Mouse (Mus musculus) CD4-positive helper T cell, adult 2 months (primary cell): Measurements from ENCODE around the gene Ociad2.

Experiments
- DNase-seq: peaks from one replicate; pipeline ENCODE4 v3.0.0-alpha.2; 2012; ENCODE audit warnings: low read depth, missing footprints, low spot score

Gene Ociad2

DNA sequence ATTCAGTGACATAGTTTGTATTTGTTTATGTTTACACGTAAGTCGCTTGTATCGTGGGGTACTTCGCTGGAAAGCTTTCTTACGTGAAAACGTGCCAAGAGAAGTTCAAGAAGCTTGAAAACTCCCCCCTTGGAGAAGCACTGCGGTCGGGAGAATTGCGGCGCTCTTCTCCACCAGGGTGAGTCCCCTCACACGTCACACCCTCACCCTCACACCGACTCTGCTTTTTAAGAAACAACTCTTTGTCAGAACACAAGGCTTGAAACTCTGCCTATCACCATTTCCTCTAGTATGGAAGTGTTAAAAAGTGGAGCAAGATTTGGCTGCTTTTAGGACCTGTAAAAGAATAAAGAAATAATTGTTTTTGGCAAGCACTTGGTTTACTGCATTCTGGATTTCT lies 36.3 kb downstream of the Ociad2 start:
- no peak for DNase-seq

DNA sequence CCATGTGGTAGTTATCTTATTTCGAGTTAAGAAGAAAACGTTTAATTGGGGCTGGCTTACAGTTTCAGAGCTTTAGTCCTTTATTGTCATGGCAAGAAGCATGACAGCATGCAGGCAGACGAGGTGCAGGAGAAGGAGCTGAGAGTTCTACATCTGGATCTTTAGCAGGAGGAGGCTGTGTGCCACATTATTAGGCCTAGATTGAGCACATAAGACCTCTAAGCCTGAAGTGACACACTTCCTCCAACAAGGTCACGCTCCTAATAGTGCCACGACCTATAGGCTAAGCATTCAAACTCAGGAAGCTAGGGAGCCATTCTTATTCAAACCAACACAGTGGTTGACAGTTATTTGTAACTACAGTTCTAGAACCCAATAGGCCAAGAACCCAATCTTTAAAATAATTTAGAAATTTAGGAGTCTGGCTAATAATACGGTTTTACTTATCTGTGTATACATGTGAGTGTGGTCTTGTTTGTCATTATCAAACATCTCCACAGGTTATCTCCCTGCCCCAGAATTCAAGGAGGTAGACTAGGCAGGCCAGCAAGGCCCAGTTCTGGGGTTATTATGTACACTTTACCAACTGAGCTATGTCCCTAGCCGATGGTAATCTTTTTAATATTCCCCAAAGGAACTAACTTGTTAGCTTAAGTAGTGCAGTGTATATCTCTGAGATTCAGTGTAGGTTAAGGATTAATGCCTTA lies 39.1 kb downstream of the Ociad2 start:
- DNase-seq = no peak

DNA sequence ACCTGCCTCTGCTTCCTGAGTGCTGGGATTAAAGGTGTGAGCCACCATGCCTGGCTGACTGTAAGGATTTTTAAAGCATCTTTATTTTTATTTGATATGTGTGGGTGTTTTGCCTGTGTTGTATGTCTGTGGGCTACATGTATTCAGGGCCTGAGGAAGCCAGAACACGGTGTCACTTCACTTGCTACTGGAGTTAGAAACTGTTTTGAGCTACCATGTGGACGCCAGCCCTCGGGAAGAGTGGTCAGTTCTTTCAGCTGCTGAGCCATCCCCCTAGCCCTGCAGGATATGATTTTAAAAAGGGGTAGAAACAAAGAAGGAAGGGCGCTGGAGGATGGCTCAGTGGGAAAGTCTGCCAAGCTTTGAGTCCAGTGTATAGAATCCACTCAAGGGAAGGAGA lies 44.9 kb downstream of the Ociad2 start:
- DNase-seq = no peak

DNA sequence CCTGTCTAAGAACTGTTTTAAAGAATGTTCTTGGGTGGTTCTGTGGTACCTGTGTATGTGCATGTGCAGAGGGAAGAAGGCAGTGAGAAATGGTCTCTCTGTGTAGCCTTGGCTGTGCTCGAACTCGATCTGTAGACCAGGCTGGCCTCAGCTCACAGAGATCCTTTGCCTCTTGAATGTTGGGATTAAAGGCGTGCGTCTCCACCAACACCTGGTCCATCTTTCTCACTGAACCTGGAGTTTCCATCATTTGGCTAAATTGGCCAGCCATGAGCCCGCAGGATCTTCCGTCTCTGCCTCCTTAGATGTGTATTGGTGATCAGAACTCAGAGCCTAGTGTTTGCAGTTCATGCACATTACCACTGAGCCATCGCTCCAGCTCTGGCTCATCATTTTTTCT lies 45.8 kb downstream of the Ociad2 start:
- DNase-seq = no peak

DNA sequence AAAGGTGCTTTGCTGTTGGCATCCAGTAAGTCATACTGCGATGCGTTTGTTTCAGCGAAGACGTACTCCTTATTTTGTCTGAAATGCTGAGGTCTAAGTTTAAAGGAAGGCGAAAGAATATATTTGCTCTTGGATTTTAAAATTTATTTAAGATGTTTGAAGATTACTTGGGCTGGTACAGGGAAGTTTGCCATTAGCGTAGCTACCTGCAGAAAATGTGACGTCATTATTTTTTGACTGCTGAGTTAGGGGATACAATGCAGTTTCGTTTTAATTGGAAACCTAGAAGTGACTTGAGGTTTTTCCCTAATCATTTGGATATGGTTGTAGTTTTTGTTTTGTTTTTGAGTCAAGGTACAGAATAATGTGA lies 47.4 kb downstream of the Ociad2 start:
- DNase-seq = peak; percentile 52

DNA sequence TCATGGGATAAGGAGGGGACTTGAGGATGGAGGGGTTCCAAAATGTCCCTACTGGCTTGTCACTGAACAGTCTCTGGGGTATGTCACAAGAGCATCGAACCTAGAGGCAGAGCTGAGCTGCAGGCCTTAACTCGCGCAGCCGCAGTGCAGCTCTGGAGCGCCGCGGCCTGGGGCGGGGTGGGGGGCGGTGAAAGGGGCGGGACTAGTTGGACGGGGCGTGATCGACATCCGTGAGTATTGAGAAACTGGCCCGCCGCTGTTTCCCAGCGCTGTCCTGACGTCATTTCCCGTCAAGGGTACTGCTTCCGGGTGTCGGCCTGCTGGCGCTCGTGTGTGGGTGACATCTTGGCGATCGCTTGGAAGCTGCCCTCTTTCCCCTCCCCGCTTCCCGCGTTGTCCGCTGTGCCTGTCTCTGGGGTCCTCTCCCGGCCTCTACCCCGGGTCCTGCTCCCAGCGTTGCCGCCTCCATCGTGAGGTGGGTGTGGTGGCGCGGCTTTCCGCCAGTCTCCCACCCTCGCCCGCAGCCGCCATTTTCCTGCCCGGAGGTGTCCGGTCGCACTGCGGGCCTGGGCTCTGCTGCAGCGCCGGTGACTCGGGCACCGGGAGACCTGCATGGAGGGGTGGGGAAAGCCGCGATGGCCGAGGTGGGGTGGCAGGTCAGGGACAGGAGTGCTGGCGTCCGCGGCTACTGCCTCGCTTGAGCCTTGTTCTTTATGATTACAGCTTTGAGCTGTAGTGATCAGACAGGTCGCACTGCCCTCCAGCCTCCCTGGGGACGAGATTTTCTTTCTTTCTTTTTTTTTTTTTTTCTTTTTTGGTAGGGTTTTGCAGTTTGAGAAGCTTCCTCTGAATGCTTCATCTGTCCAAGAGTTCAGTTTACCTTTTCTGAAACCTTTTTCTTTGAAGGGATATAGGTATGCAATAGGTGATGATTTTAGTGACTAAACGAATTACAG lies 48.0 kb downstream of the Ociad2 start, which contains the start of gene Ociad1:
Gene Ociad1, plus strand, starts transcription at position 283 of the 956 bp plus-strand sequence.
- DNase-seq = peak; percentile 97

DNA sequence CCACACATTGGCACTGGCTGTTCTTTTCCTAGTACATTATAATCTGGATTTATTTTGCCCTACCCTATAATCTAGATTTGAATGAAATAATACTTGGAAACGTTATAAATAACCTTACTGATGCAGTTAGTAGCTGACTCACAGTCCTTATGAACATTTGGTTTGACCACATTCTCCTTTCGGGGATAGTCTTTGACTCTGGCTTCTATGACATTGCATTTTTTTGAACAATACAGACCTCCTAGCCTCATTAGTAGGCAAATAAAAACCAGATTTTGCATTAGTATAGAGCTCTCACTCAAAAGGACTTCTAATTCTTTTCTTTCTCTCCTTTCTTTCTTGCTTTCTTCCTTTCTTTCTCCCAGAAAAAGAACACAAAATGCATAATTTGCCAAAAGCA lies 50.9 kb downstream of the Ociad2 start:
- no peak for DNase-seq

DNA sequence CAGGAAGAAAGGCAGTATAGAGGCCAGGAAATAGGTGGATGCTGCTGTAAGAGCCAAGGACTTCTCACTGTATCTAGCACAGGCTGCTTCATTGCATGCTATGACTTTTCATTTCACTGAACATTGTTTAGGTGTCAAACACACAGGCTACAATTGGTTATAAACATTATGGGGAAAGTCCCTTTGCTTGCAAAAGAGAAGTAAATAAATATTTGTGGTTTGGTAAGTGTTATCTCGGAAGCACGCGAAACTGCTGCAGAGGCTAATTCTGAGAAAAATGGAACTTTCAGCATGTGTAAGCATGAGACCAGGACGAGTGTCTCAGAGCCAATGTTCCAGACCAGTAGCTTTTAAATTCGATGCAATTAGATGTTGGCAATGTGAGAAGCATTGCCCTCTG lies 54.2 kb downstream of the Ociad2 start:
- peak; percentile 68 for DNase-seq

DNA sequence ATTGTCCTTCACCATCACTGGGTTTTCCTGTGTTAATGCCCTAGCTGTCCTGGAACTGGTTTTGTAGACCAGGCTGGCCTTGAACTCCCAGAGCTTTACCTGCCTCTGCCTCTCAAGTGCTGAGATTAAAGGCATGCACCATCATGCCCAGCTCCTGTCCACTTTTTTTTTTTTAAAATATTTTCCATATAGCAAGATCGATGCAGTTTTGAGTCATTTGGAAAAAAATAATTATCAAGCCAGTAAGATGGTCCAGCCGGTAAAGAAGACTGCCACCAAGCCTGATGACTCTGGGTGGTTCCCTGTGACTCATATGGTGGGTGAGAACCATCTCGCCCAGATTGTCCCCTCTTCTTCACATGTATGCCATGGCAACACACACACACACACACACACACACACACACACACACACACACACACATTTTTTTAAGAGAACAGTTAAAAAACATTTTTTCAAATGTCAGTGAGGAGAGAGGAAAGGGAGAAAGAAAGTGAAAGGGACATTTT lies 55.3 kb downstream of the Ociad2 start:
- peak; percentile 57 for DNase-seq

DNA sequence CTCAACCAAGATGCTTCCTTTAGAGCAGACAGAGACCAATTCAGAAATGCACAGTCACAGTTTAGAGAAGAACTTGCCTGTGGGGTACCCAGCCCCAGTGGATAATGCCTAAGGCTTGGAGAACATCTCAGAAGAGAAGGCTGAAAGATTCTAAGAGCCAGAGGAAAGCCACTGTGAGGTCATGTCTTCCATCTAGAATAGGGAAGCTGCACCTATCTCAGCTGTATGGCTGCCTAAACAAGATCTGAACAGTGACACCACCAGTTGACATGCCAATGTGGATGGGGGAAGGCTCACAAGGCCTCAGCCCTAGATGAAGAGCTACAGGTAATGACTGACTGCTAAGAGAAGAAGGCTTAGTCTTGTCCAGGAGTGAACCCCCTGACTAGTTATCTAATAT lies 56.8 kb downstream of the Ociad2 start:
- DNase-seq = no peak

DNA sequence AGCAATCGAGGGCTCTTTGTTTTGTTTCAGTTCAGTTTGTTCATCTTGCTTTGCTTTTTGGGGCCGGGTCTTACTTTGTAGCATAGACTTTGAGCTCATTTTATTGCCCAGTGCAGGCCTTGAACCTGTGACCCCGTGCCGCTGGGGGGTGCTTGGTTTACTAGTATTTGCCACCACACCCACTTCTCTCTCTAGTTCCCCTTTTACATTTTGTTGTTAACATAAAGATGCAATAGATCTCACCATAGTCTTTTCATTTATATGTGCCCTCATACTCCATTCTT lies 60.3 kb downstream of the Ociad2 start:
- DNase-seq = no peak

DNA sequence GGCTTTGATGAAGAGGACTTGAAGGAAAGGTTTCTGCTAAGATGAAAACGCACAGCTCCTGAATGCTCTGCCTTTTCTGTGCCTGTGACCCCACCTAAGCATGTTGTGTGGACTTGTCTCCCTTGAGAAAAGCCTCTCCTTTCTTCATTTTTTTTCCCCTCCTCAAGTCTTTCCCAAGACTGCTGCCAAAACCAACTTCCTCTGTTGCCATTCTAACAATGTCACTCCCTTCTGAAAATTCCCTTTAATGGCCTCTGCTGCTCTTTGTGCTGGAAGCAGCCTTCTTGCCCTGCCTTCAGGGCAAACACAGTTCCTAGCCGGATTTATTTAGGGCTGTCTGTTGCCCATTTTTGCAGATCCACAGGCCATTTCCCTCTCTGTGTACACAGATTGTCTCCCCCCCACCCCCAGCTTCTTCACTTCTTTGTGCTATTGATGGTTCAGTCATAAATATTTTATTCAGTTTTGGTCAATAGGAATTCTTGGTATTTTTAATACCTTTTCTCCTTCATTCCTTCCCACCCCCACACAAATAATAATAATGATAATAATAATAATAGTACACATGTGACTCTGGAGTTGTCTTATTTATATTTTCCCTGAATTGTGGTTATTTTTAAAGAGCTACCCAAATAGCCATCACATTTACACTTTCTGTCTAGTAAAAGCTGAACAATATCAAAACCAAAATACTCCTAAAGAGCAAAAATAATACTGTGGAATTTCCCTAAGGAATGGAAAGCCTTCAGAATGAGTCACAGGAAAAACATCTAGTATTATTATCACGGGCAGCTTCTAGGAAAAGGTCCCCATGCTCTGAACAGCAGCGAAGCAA lies 60.9 kb downstream of the Ociad2 start:
- DNase-seq = no peak

DNA sequence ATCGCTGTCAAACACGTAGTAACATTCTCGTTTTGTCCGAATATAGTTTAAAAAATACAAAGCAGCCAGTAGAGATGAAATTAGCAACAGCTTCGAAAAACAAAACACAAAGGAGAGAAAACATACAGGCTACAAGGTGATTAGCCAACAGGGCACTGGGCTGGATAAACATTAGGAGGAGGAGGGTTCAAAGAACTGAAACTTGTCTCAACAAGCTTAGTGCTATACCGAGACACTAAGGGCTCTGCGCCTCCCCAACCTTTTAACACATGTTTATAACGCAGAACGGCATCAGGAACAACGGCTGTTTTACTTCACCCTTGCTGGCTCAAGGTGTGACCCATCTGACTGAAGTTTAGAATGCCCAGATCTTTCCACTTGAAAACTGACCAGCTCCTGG lies 61.6 kb downstream of the Ociad2 start:
- no peak for DNase-seq

DNA sequence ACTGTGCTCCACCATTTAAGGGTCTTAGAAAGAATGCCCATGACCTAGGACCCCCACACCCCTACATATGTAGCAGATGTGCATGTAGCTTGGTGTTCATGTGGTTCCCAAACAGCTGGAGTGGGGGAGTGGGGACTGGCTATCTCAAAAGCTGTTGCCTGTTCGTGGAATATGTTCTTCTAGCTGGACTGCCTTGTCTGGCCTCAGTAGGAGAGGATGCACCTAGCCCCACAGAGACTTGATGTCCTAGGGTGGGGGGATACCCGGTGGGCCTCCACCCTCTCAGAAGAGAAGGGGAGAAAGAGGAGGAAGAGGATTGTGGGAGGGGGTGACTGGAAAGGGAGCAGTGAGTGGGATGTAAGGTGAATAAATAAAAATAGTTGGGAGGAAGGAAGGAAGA lies 65.9 kb downstream of the Ociad2 start:
- DNase-seq = no peak

DNA sequence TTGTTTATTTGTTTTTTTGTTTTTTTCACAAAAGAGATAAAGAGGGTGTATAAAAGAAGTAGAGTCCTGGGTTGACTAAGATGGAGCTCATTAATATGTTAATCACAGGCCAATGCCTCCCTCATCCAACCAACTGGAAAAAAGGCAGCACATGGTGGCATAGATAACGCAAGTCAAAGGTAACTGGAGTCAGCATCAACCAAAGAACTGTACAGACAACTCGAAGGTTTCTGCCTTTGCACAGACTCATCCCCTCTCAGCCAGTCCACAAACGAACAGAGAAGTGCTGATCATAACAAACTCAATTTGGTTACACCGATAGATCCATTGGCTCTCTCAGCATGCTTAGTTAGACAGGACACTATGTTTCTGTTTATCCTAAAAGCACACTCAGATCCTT lies 67.7 kb downstream of the Ociad2 start:
- DNase-seq = no peak
